Mouse (Mus musculus) ZHBTc4 (cell line): Measurements from ENCODE around the gene Prokr1.

ENCODE experiments used
- DNase-seq: peaks from one replicate; pipeline ENCODE4 v3.0.0-alpha.2; 2011; ENCODE audit warnings: low read depth, low spot score

Prokr1 gene

GRCm38 (mm10) chr6:87590394-87591281 is at the start of gene Prokr1:
Gene Prokr1, minus strand, starts transcription at chr6:87590743.
- DNase-seq, result peak; percentile 48

- DNase-seq, result no peak
These were observed 47.7 kb upstream of the Prokr1 start for GRCm38 (mm10) chr6:87638134-87638660.

GRCm38 (mm10) chr6:87632176-87632575 is 41.6 kb upstream of the Prokr1 start:
- peak; percentile 81 for DNase-seq

- peak; percentile 60 for DNase-seq
These were observed 38.4 kb upstream of the Prokr1 start for GRCm38 (mm10) chr6:87628936-87629335.

GRCm38 (mm10) chr6:87623151-87623550 is 32.6 kb upstream of the Prokr1 start:
- DNase-seq, result no peak

GRCm38 (mm10) chr6:87621281-87621680 is 30.7 kb upstream of the Prokr1 start:
- no peak for DNase-seq

- no peak for DNase-seq
These were observed 27.5 kb upstream of the Prokr1 start for GRCm38 (mm10) chr6:87618021-87618420.

GRCm38 (mm10) chr6:87615696-87616083 is 25.1 kb upstream of the Prokr1 start:
- DNase-seq, result peak; percentile 22

GRCm38 (mm10) chr6:87614794-87615695 is 24.5 kb upstream of the Prokr1 start:
- peak; percentile 74 for DNase-seq

GRCm38 (mm10) chr6:87599825-87600224 is 9.3 kb upstream of the Prokr1 start:
- DNase-seq, result no peak

GRCm38 (mm10) chr6:87597116-87597833 is 6.7 kb upstream of the Prokr1 start:
- DNase-seq, result no peak

- DNase-seq, result no peak
These were observed 3.6 kb upstream of the Prokr1 start for GRCm38 (mm10) chr6:87594188-87594587.

GRCm38 (mm10) chr6:87589718-87590393 is 687 bp downstream of the Prokr1 start:
- no peak for DNase-seq

GRCm38 (mm10) chr6:87583991-87584390 is 6.6 kb downstream of the Prokr1 start:
- no peak for DNase-seq

- DNase-seq, result no peak
These were observed 7.3 kb downstream of the Prokr1 start for GRCm38 (mm10) chr6:87583183-87583611.

- no peak for DNase-seq
These were observed 8.1 kb downstream of the Prokr1 start for GRCm38 (mm10) chr6:87582456-87582855.

GRCm38 (mm10) chr6:87581581-87581980 is 9.0 kb downstream of the Prokr1 start:
- DNase-seq, result no peak

GRCm38 (mm10) chr6:87581071-87581470 is 9.5 kb downstream of the Prokr1 start:
- DNase-seq, result no peak

- DNase-seq, result peak; percentile 43
These were observed 12.3 kb downstream of the Prokr1 start for GRCm38 (mm10) chr6:87578247-87578646.

GRCm38 (mm10) chr6:87576648-87577330 is 13.8 kb downstream of the Prokr1 start:
- DNase-seq, result no peak
